8 mouse cellular contexts compared by ENCODE assay signal in genomic region chr16:26581048-26581912, GRCm38 (mm10). TPM values are rescaled to one million over a fixed set of nuclear protein-coding genes. Genes with fewer than 3 reads are reported as not detected.
DNase-seq lines count a peak whose midpoint lies in the region; ATAC-seq and TF ChIP-seq lines count a peak whose summit lies in the region.

Gene Il1rap, plus strand, starts transcription at chr16:26581704.

- peak within 1 kb of the TSS; percentile 74 for H3K4me3 ChIP-seq in embryonic facial prominence, embryonic 10.5 days
- peak within 1 kb of the TSS; percentile 62 for H3K4me3 ChIP-seq in intestine, postnatal 0 days (ENCODE audit: low read depth, low read length)
- H3K4me3 ChIP-seq in midbrain, embryonic 10.5 days: peak within 1 kb of the TSS; percentile 74

- H3K4me1 ChIP-seq in embryonic facial prominence, embryonic 10.5 days: peaks cover 5% of the 10 kb centered on the region; the same call in 1 of the 2 replicates
- no peaks in the 10 kb centered on the region for H3K4me1 ChIP-seq in intestine, postnatal 0 days (replicated peaks; ENCODE audit: control insufficient read depth, insufficient read depth, low read length)
- H3K4me1 ChIP-seq in midbrain, embryonic 10.5 days: peaks cover 14% of the 10 kb centered on the region

- no peaks in the 10 kb centered on the region for H3K9me3 ChIP-seq in embryonic facial prominence, embryonic 10.5 days
- no peaks in the 10 kb centered on the region for H3K9me3 ChIP-seq in intestine, postnatal 0 days (ENCODE audit: control insufficient read depth)
- no peaks in the 10 kb centered on the region for H3K9me3 ChIP-seq in midbrain, embryonic 10.5 days (replicated peaks)

- no peaks in the 10 kb centered on the region for H3K36me3 ChIP-seq in embryonic facial prominence, embryonic 10.5 days (replicated peaks)
- H3K36me3 ChIP-seq in intestine, postnatal 0 days (ENCODE audit: control insufficient read depth, insufficient read depth): no peaks in the 10 kb centered on the region
- no peaks in the 10 kb centered on the region for H3K36me3 ChIP-seq in midbrain, embryonic 10.5 days

- H3K4me2 ChIP-seq in intestine, postnatal 0 days (replicated peaks; ENCODE audit: low read depth): peak within 1 kb of the TSS; percentile 77

- intact Hi-C loops in left cerebral cortex, postnatal 36 days (cut with DNase I): loop anchor here (5.0 kb wide), 1 partner anchor 196 kb away; no protein-coding TSS in a partner anchor

- 3% methylated on average over 51 of the region's 51 CpGs for WGBS in embryonic facial prominence, embryonic 10.5 days
- 3% methylated on average over 51 of the region's 51 CpGs for WGBS in intestine, postnatal 0 days
- 3% methylated on average over 51 of the region's 51 CpGs for WGBS in midbrain, embryonic 10.5 days

- peak within 1 kb of the TSS; percentile 57 for H3K9ac ChIP-seq in intestine, postnatal 0 days (ENCODE audit: low read depth, low read length)

- peak; percentile 37; the same call in 1 of the 2 replicates for TF ChIP-seq CTCF in intestine, postnatal 0 days (IDR thresholded peaks at IDR 0.05; ENCODE audit: low read depth)

- H3K27ac ChIP-seq in embryonic facial prominence, embryonic 10.5 days (replicated peaks): peak within 1 kb of the TSS; percentile 76
- no peak within 1 kb of the TSS for H3K27ac ChIP-seq in intestine, postnatal 0 days (ENCODE audit: low read depth, low read length)
- peak within 1 kb of the TSS; percentile 82 for H3K27ac ChIP-seq in midbrain, embryonic 10.5 days (replicated peaks)

- peak; percentile 97 for DNase-seq in adrenal gland, postnatal 14 days
- DNase-seq in embryonic facial prominence, embryonic 10.5 days (ENCODE audit: low spot score): peak; percentile 92
- DNase-seq in gonadal fat pad, adult 2 months (ENCODE audit: low read depth): peak; percentile 60
- peak; percentile 93 to 96 for DNase-seq in left cerebral cortex, postnatal 36 days (ENCODE audit: low spot score in 2 of 2)
- DNase-seq in midbrain, embryonic 10.5 days (ENCODE audit: low spot score): peak; percentile 87
- DNase-seq in right cerebral cortex, postnatal 36 days (ENCODE audit: low spot score in 2 of 2): peak; percentile 93 to 94
- peak; percentile 86 to 93 for DNase-seq in urinary bladder, postnatal 4 days (ENCODE audit: low spot score in 2 of 2)

- H3K27me3 ChIP-seq in embryonic facial prominence, embryonic 10.5 days (replicated peaks; ENCODE audit: low read depth, poor library complexity, severe bottlenecking): peaks cover 28% of the 10 kb centered on the region
- no peaks in the 10 kb centered on the region for H3K27me3 ChIP-seq in intestine, postnatal 0 days (replicated peaks; ENCODE audit: control insufficient read depth, insufficient read depth, low read length)
- peaks cover 19% of the 10 kb centered on the region for H3K27me3 ChIP-seq in midbrain, embryonic 10.5 days (ENCODE audit: low read depth, poor library complexity, severe bottlenecking)

- peak; percentile 99 for ATAC-seq in intestine, postnatal 0 days

RNA-seq across cellular contexts. Expression of gene Il1rap, which starts in this region (rescaled TPM):
- 8.6 and 19.8 TPM in 2 replicates for total RNA-seq in adrenal gland, postnatal 14 days (2021)
- polyA plus RNA-seq in embryonic facial prominence, embryonic 10.5 days (2016; fragmentation: Nextera tagmentation; extraction: Ambion mirVana): 2.9 and 3.0 TPM in 2 replicates
- polyA plus RNA-seq in gonadal fat pad, adult 2 months (2012; rRNA removed): 3.1 and 3.7 TPM in 2 replicates
- polyA plus RNA-seq in intestine, postnatal 0 days (2015; fragmentation: Nextera tagmentation; extraction: Ambion mirVana): 1.9 and 2.2 TPM in 2 replicates
- 10 to 100 TPM; 36.1 to 43.4 TPM for total RNA-seq in left cerebral cortex, postnatal 36 days (2021)
- 3.0 and 5.1 TPM in 2 replicates for polyA plus RNA-seq in midbrain, embryonic 10.5 days (2016; fragmentation: Nextera tagmentation; extraction: Ambion mirVana)
